Mouse (Mus musculus) neural tube, embryonic 15.5 days (tissue): ENCODE results near the gene Itga11. TPM values are rescaled to one million over a fixed set of nuclear protein-coding genes. Genes with fewer than 3 reads are reported as not detected.

ENCODE experiments used
- ATAC-seq: fragments of 200-750 bp; cut with Nextera tagmentation; 2 replicates; pipeline ENCODE4 v1.8.0; 2017; ENCODE audit warnings: mild to moderate bottlenecking, moderate TSS enrichment, moderate library complexity; ENCODE audit not compliant: low FRiP score
- H3K27ac ChIP-seq: fragments of 300-500 bp; sonication (generic); replicated peaks from 2 replicates; pipeline ENCODE4 v1.5.1; 2015; ENCODE audit warnings: mild to moderate bottlenecking, inconsistent platforms
- H3K27me3 ChIP-seq: fragments of 300-500 bp; sonication (generic); replicated peaks from 2 replicates; pipeline ENCODE4 v1.6.1; 2015; ENCODE audit warnings: inconsistent platforms
- H3K36me3 ChIP-seq: fragments of 300-500 bp; sonication (generic); 2 replicates; pipeline ENCODE4 v1.6.1; 2015; ENCODE audit warnings: inconsistent platforms
- H3K4me1 ChIP-seq: fragments of 300-500 bp; sonication (generic); 2 replicates; pipeline ENCODE4 v1.6.1; 2015; ENCODE audit warnings: inconsistent platforms
- H3K4me2 ChIP-seq: fragments of 300-500 bp; sonication (generic); 2 replicates; pipeline ENCODE4 v1.6.1; 2015; ENCODE audit warnings: inconsistent platforms, mild to moderate bottlenecking, moderate library complexity
- H3K4me3 ChIP-seq: fragments of 300-500 bp; sonication (generic); replicated peaks from 2 replicates; pipeline ENCODE4 v1.5.1; 2015; ENCODE audit warnings: mild to moderate bottlenecking, inconsistent platforms
- H3K9ac ChIP-seq: fragments of 300-500 bp; sonication (generic); replicated peaks from 2 replicates; pipeline ENCODE4 v1.6.1; 2015; ENCODE audit warnings: mild to moderate bottlenecking, inconsistent platforms
- H3K9me3 ChIP-seq: fragments of 300-500 bp; sonication (generic); replicated peaks from 2 replicates; pipeline ENCODE4 v1.6.1; 2016; ENCODE audit warnings: inconsistent platforms
- WGBS: fragments of 180-500 bp; shearing (Covaris S2); methylation state at CpG from one replicate; pipeline ENCODE4 v1.1.7; 2015; ENCODE audit warnings: mixed read lengths; 5-methylcytosine and 5-hydroxymethylcytosine counted together
- polyA plus RNA-seq: library from polyadenylated mRNA; unstranded; fragments of >200 nt; fragmentation: Nextera tagmentation; extraction: Ambion mirVana; gene quantifications from 2 replicates; pipeline ENCODE4 v1.2.1, GENCODE M21; 2015

Itga11 gene
- polyA plus RNA-seq, result 0.81 and 1.5 TPM in 2 replicates

GRCm38 (mm10) chr9:62677641-62678549 is at the start of gene Itga11:
Itga11 (plus strand) TSS chr9:62677826.
- peak within 1 kb of the TSS; percentile 40 for H3K4me3 ChIP-seq
- peak; percentile 47; the same call in 1 of the 2 replicates for ATAC-seq
- H3K27me3 ChIP-seq, result peaks cover 40% of the 10 kb centered on the region
- 1% methylated on average over 45 of the region's 45 CpGs for WGBS
- peak within 1 kb of the TSS; percentile 77 for H3K4me2 ChIP-seq
- peaks cover 20% of the 10 kb centered on the region for H3K4me1 ChIP-seq
- no peak within 1 kb of the TSS for H3K27ac ChIP-seq
- H3K36me3 ChIP-seq, result no peaks in the 10 kb centered on the region
- peak within 1 kb of the TSS; percentile 42 for H3K9ac ChIP-seq
- no peaks in the 10 kb centered on the region for H3K9me3 ChIP-seq

GRCm38 (mm10) chr9:62630631-62631240 is 46.9 kb upstream of the Itga11 start:
- Histone ChIP-seq H3K4me2 (no peak overlapping the region), H3K4me3 (no peak overlapping the region), H3K27me3 (no peaks in the 10 kb centered on the region), H3K9me3 (no peaks in the 10 kb centered on the region), H3K4me1 (no peaks in the 10 kb centered on the region), H3K9ac (no peak overlapping the region), H3K27ac (no peak overlapping the region), H3K36me3 (no peaks in the 10 kb centered on the region)
- WGBS, result 78% methylated on average over 10 of the region's 10 CpGs
- ATAC-seq, result no peak

GRCm38 (mm10) chr9:62632392-62632791 is 45.2 kb upstream of the Itga11 start:
- Histone ChIP-seq H3K27me3 (no peaks in the 10 kb centered on the region), H3K4me2 (no peak overlapping the region), H3K4me3 (no peak overlapping the region), H3K4me1 (no peaks in the 10 kb centered on the region), H3K27ac (no peak overlapping the region), H3K36me3 (no peaks in the 10 kb centered on the region), H3K9ac (no peak overlapping the region), H3K9me3 (no peaks in the 10 kb centered on the region)
- 73% methylated on average over 6 of the region's 6 CpGs for WGBS
- no peak for ATAC-seq

GRCm38 (mm10) chr9:62638045-62638444 is 39.6 kb upstream of the Itga11 start:
- no peak for ATAC-seq
- WGBS, result 69% methylated on average over 6 of the region's 6 CpGs
- H3K9me3 ChIP-seq, result no peaks in the 10 kb centered on the region

DNA sequence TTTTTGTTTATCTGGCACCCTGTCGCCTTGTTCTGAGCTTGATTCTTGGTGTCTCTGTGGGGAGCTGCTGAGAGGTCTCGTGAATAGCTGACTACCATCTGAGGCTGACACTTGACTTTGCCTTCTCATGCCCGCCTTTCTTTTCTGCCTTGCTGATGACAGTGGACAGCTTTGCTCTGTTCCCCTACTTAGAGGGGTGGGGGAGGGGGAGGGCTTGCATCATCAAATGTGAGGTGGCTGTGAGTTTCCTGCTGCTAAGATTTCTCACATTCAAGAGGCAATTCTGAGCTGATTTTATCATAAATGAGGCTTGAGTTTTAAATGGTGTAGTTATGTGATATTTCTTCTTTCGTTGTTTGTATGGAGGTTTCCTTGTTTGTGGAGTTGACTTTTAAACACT is 37.9 kb upstream of the Itga11 start:
- no peaks in the 10 kb centered on the region for H3K36me3 ChIP-seq
- H3K27me3 ChIP-seq, result no peaks in the 10 kb centered on the region
- no peaks in the 10 kb centered on the region for H3K9me3 ChIP-seq
- H3K27ac ChIP-seq, result no peak overlapping the region
- no peak overlapping the region for H3K4me3 ChIP-seq
- H3K4me2 ChIP-seq, result no peak overlapping the region
- WGBS, result 69% methylated on average over 4 of the region's 4 CpGs
- H3K9ac ChIP-seq, result no peak overlapping the region
- ATAC-seq, result no peak
- 0 out of 2 replicates have a peak, but pooled peaks cover 2% of the 10 kb centered on the region for H3K4me1 ChIP-seq

More at GRCm38 (mm10) chr9:62638045-62638444, 39.6 kb upstream of the Itga11 start:
- no peak overlapping the region for H3K27ac ChIP-seq
- H3K36me3 ChIP-seq, result no peaks in the 10 kb centered on the region
- no peak overlapping the region for H3K9ac ChIP-seq
- H3K4me2 ChIP-seq, result no peak overlapping the region
- H3K27me3 ChIP-seq, result no peaks in the 10 kb centered on the region
- no peak overlapping the region for H3K4me3 ChIP-seq
- H3K4me1 ChIP-seq, result no peaks in the 10 kb centered on the region

- Histone ChIP-seq H3K4me1 (0 out of 2 replicates have a peak, but pooled peaks cover 4% of the 10 kb centered on the region), H3K27ac (no peak overlapping the region), H3K9ac (no peak overlapping the region), H3K27me3 (no peaks in the 10 kb centered on the region), H3K4me3 (no peak overlapping the region), H3K4me2 (no peak overlapping the region), H3K9me3 (no peaks in the 10 kb centered on the region), H3K36me3 (no peaks in the 10 kb centered on the region)
- WGBS, result 88% methylated on average over 2 of the region's 2 CpGs
- ATAC-seq, result no peak
These were observed 37.4 kb upstream of the Itga11 start for GRCm38 (mm10) chr9:62640188-62640587.

DNA sequence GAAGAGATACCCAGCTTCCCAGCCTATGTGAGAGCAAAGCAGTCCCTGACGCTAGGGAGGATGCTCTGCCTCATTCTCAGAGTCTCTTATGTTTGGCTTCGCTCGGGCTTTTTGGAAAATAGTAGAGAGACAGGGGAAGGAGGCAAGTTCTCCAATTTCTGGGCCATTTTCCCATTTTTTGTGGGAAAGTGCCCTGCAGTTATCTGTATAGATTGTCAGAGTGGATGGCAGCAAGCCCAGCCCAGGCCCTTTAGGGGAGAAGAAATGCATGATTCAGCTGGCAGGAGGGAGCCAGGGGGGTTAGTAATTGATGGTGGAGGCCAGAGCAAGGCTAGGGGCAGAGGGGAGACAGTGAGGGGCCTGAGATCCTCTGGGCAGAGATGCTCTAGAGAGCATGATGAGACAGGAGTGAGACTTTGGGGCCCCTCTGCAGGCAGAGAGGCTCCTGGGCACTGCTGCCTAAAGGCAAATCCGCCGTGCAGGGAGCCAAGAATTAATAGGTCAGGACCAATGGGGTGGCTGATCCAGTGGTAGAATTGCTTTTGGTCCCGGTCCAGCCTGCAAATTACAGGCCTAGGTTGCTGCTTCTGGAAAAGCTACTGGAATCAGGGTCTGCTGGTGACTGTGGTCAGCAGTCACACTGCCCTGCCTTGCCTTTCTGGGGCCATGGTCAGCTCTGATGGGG is 31.8 kb upstream of the Itga11 start:
- H3K4me1 ChIP-seq, result peaks cover 18% of the 10 kb centered on the region
- H3K27ac ChIP-seq, result peak overlapping the region; percentile 49
- no peaks in the 10 kb centered on the region for H3K36me3 ChIP-seq
- H3K4me3 ChIP-seq, result no peak overlapping the region
- H3K4me2 ChIP-seq, result no peak overlapping the region
- no peak for ATAC-seq
- H3K9ac ChIP-seq, result no peak overlapping the region
- 61% methylated on average over 6 of the region's 6 CpGs for WGBS
- no peaks in the 10 kb centered on the region for H3K27me3 ChIP-seq
- no peaks in the 10 kb centered on the region for H3K9me3 ChIP-seq

DNA sequence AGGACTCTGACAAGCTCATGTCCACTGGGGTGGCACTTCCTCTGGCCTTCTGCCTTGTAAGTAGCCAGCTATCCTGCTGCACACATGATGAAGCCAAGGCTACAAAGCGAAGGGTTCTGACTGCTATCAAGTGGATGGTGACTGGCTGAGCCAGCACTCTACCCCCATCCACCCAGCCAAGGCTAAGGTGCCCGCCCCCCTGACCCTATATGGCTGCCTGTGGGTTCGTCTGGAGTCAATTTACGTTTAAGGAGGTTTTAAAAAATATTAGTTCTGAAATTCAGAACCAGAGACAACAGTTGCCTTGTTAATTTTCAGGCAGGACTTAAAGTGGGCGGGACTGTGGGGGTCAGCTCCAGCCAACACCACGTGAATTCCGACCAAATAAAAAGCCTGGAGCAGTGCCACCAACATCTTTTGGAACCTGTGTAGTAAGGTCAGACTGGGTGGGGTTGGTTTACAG is 30.9 kb upstream of the Itga11 start:
- Histone ChIP-seq H3K27ac (0 out of 2 replicates have a peak overlapping the region, but pooled peaks have one; percentile 6), H3K4me1 (peaks cover 18% of the 10 kb centered on the region), H3K9ac (no peak overlapping the region), H3K9me3 (no peaks in the 10 kb centered on the region), H3K4me2 (no peak overlapping the region), H3K27me3 (no peaks in the 10 kb centered on the region), H3K36me3 (no peaks in the 10 kb centered on the region), H3K4me3 (no peak overlapping the region)
- no peak for ATAC-seq
- WGBS, result 70% methylated on average over 7 of the region's 7 CpGs

DNA sequence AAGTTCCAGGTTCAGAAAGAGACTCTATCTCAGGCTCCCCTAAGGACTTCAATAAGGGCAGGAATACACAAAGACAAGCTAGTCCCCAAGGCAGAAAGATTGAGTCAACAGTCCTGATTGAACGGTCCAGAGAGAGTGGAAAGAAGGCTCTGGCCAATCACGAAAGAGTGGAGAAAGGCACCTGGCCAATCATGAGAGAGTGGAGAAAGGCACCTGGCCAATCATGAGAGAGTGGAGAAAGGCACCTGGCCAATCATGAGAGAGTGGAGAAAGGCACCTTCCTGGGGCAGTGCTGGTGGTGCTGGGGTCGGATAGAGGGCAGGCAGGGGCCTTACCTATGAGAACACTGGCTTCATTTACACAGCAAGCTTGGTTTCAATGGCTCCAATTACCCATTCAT is 28.2 kb upstream of the Itga11 start:
- H3K4me1 ChIP-seq, result peaks cover 18% of the 10 kb centered on the region
- no peak overlapping the region for H3K4me2 ChIP-seq
- WGBS, result 75% methylated on average over 3 of the region's 3 CpGs
- ATAC-seq, result no peak
- H3K27me3 ChIP-seq, result no peaks in the 10 kb centered on the region
- H3K4me3 ChIP-seq, result no peak overlapping the region
- H3K9me3 ChIP-seq, result no peaks in the 10 kb centered on the region
- no peak overlapping the region for H3K9ac ChIP-seq
- H3K27ac ChIP-seq, result no peak overlapping the region
- H3K36me3 ChIP-seq, result no peaks in the 10 kb centered on the region

GRCm38 (mm10) chr9:62650764-62651163 is 26.9 kb upstream of the Itga11 start:
- Histone ChIP-seq H3K27ac (no peak overlapping the region), H3K36me3 (no peaks in the 10 kb centered on the region), H3K4me3 (no peak overlapping the region), H3K9ac (no peak overlapping the region), H3K27me3 (no peaks in the 10 kb centered on the region), H3K4me1 (peaks cover 17% of the 10 kb centered on the region), H3K4me2 (no peak overlapping the region), H3K9me3 (no peaks in the 10 kb centered on the region)
- WGBS, result 83% methylated on average over 6 of the region's 6 CpGs
- ATAC-seq, result no peak

DNA sequence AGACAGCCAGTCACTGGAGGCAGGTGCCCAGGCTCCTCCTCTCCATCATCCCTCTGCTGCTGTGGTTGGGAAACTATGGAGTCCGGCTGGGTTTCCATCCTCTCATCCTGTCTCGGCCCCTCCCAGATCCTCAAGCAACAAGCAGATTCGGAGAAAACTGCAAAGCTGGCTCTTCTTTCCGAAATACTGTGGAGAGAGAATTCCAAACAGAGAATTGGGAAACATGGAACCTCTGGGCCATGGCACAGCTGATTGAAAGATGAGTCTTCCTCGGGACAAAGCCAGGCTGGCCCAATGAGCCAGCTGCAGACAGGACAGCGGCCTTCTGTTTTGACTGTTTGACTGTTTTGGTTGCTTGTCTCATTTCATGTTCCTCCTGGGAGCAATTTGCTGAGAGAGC is 23.3 kb upstream of the Itga11 start:
- WGBS, result 57% methylated on average over 6 of the region's 6 CpGs
- ATAC-seq, result no peak
- Histone ChIP-seq H3K4me1 (0 out of 2 replicates have a peak, but pooled peaks cover 4% of the 10 kb centered on the region), H3K36me3 (no peaks in the 10 kb centered on the region), H3K4me2 (no peak overlapping the region), H3K9me3 (no peaks in the 10 kb centered on the region), H3K27me3 (no peaks in the 10 kb centered on the region), H3K27ac (no peak overlapping the region), H3K4me3 (no peak overlapping the region), H3K9ac (no peak overlapping the region)
